Comparison of ENCODE assay signal across 17 mouse cellular contexts in the genomic region with DNA sequence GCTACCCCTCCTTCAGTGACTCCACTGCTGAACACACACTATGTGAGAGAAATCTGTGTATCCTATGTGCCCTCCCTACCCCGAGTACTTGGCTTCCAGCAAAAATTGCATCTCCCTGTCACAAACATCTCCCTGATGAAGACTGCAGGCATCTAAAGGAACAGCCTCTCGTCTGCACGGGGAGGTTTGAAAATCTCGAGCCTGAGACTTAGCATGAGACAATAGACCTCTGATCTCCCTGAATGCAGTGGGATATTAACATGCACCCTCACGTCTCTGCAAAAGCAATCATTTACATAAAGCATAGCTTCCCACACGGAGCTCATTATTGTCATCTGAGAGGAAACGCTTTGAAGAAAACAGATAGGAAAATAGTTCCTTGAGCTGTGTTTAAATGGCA. TPM values are rescaled to one million over a fixed set of nuclear protein-coding genes. Genes with fewer than 3 reads are reported as not detected.
DNase-seq lines count a peak whose midpoint lies in the region; ATAC-seq and TF ChIP-seq lines count a peak whose summit lies in the region.
"Had no signal": no experiment of that assay in that cellular context is flagged by ENCODE, and none has a peak within 500 bp of the region (broad histone marks: within the 10 kb centered on the region; RNA-seq: fewer than 3 reads in every experiment).

No protein-coding gene starts in this region.

- no peak overlapping the region for H3K9ac ChIP-seq in forebrain, embryonic 16.5 days (replicated peaks; ENCODE audit: low read depth, low read length)
- H3K9ac ChIP-seq in hindbrain, postnatal 0 days (replicated peaks; ENCODE audit: low read length): no peak overlapping the region
- no peak overlapping the region for H3K9ac ChIP-seq in neural tube, embryonic 14.5 days (replicated peaks; ENCODE audit: low read depth, low read length)
- H3K9ac ChIP-seq: limb, embryonic 13.5 days had no signal

- 3% methylated on average over 7 of the region's 7 CpGs for WGBS in forebrain, embryonic 16.5 days
- WGBS in hindbrain, postnatal 0 days: 8% methylated on average over 7 of the region's 7 CpGs
- WGBS in neural tube, embryonic 14.5 days: 17% methylated on average over 7 of the region's 7 CpGs

- no peaks in the 10 kb centered on the region for H3K27me3 ChIP-seq in forebrain, embryonic 16.5 days (replicated peaks; ENCODE audit: control insufficient read depth, insufficient read depth, low read length)
- no peaks in the 10 kb centered on the region for H3K27me3 ChIP-seq in hindbrain, postnatal 0 days (ENCODE audit: insufficient read depth, low read length)
- no peaks in the 10 kb centered on the region for H3K27me3 ChIP-seq in neural tube, embryonic 14.5 days (ENCODE audit: control insufficient read depth, insufficient read depth, low read length)
- H3K27me3 ChIP-seq: limb, embryonic 13.5 days; megakaryocyte, embryonic 14.5 days had no signal

- H3K4me2 ChIP-seq in forebrain, embryonic 16.5 days (ENCODE audit: low read length): peak overlapping the region; percentile 4; the same call in 1 of the 2 replicates
- no peak overlapping the region for H3K4me2 ChIP-seq in hindbrain, postnatal 0 days (ENCODE audit: low read depth, low read length)
- no peak overlapping the region for H3K4me2 ChIP-seq in neural tube, embryonic 14.5 days (ENCODE audit: low read depth, low read length)
- H3K4me2 ChIP-seq: limb, embryonic 13.5 days had no signal

- intact Hi-C loops in left cerebral cortex, postnatal 4 days (cut with DNase I): no loop called here

- H3K36me3 ChIP-seq in forebrain, embryonic 16.5 days (ENCODE audit: control insufficient read depth, insufficient read depth): no peaks in the 10 kb centered on the region
- no peaks in the 10 kb centered on the region for H3K36me3 ChIP-seq in hindbrain, postnatal 0 days (ENCODE audit: insufficient read depth, low read length)
- H3K36me3 ChIP-seq in neural tube, embryonic 14.5 days (ENCODE audit: control insufficient read depth, insufficient read depth, low read length): no peaks in the 10 kb centered on the region
- H3K36me3 ChIP-seq: limb, embryonic 13.5 days had no signal

- DNase-seq in left cerebral cortex, adult 9 months (ENCODE audit: low spot score in 2 of 2): peak; percentile 8 to 17
- DNase-seq in left cerebral cortex, postnatal 4 days: no peak
- DNase-seq in hindbrain, postnatal 0 days (ENCODE audit: low spot score): peak; percentile 68
- DNase-seq in ovary, postnatal 14 days (ENCODE audit: low spot score): no peak
- no peak for DNase-seq in cerebellum, postnatal 25 days
- no peak for DNase-seq in cerebellum, adult 11-12 months
- DNase-seq: cerebellum, postnatal 36 days; kidney, adult 9 months; layer of hippocampus, adult 9-11 months; lung, adult 18-20 months had no signal

- no peak overlapping the region for H3K4me3 ChIP-seq in forebrain, embryonic 16.5 days (replicated peaks; ENCODE audit: low read length)
- H3K4me3 ChIP-seq in hindbrain, postnatal 0 days (ENCODE audit: low read length): no peak overlapping the region
- no peak overlapping the region for H3K4me3 ChIP-seq in neural tube, embryonic 14.5 days (ENCODE audit: low read depth, low read length)
- H3K4me3 ChIP-seq: limb, embryonic 13.5 days; megakaryocyte, embryonic 14.5 days had no signal

- H3K9me3 ChIP-seq in forebrain, embryonic 16.5 days (ENCODE audit: control insufficient read depth, low read length): no peaks in the 10 kb centered on the region
- no peaks in the 10 kb centered on the region for H3K9me3 ChIP-seq in hindbrain, postnatal 0 days (ENCODE audit: low read length)
- no peaks in the 10 kb centered on the region for H3K9me3 ChIP-seq in neural tube, embryonic 14.5 days (ENCODE audit: control insufficient read depth, low read length)
- H3K9me3 ChIP-seq: limb, embryonic 13.5 days had no signal

- ATAC-seq in forebrain, embryonic 16.5 days: peak; percentile 88
- ATAC-seq in hindbrain, postnatal 0 days: peak; percentile 87
- ATAC-seq in neural tube, embryonic 14.5 days (ENCODE audit: low read depth): peak; percentile 60; the same call in 1 of the 2 replicates

- peaks cover 23% of the 10 kb centered on the region for H3K4me1 ChIP-seq in forebrain, embryonic 16.5 days (replicated peaks; ENCODE audit: control insufficient read depth, insufficient read depth, low read length)
- no peaks in the 10 kb centered on the region for H3K4me1 ChIP-seq in hindbrain, postnatal 0 days (ENCODE audit: insufficient read depth, low read length)
- H3K4me1 ChIP-seq in neural tube, embryonic 14.5 days (ENCODE audit: control insufficient read depth, insufficient read depth, low read length): peaks cover 4% of the 10 kb centered on the region; the same call in 1 of the 2 replicates
- H3K4me1 ChIP-seq: megakaryocyte, embryonic 14.5 days had no signal

- H3K27ac ChIP-seq in forebrain, embryonic 16.5 days (ENCODE audit: low read length): peak overlapping the region; percentile 49; the same call in 1 of the 2 replicates
- peak overlapping the region; percentile 61 for H3K27ac ChIP-seq in hindbrain, postnatal 0 days
- 0 out of 2 replicates have a peak overlapping the region, but pooled peaks have one; percentile 7 for H3K27ac ChIP-seq in neural tube, embryonic 14.5 days (ENCODE audit: low read depth, low read length)
- H3K27ac ChIP-seq: limb, embryonic 13.5 days had no signal

- no peak for TF ChIP-seq CTCF in hindbrain, postnatal 0 days (IDR thresholded peaks at IDR 0.05; ENCODE audit: low read depth)

RNA-seq across cellular contexts. Expression of a gene that starts 22.4 kb away (rescaled TPM):
- total RNA-seq in left cerebral cortex, postnatal 4 days (2021): not detected
- polyA plus RNA-seq in forebrain, embryonic 16.5 days (2015; fragmentation: Nextera tagmentation; extraction: Ambion mirVana): not detected in 2 replicates
- total RNA-seq in hindbrain, postnatal 0 days (2014; rRNA removed): 0.47 and 6.7 TPM in 2 replicates
- 0.25 TPM in 1 of 2 replicates, not detected in the other for polyA plus RNA-seq in hindbrain, postnatal 0 days (2015; fragmentation: Nextera tagmentation; extraction: Ambion mirVana)
- not detected in 2 replicates for polyA plus RNA-seq in neural tube, embryonic 14.5 days (2014; fragmentation: Nextera tagmentation; extraction: Ambion mirVana)
- total RNA-seq: adrenal gland, adult 18-20 months had no signal
- polyA plus RNA-seq: gonadal fat pad, adult 2 months; heart, postnatal 0 days; limb, embryonic 13.5 days had no signal

RNA-seq across cellular contexts. Expression of a gene that starts 40.4 kb away (rescaled TPM):
- not detected for total RNA-seq in left cerebral cortex, postnatal 4 days (2021)
- polyA plus RNA-seq in forebrain, embryonic 16.5 days (2015; fragmentation: Nextera tagmentation; extraction: Ambion mirVana): not detected in 2 replicates
- not detected in 2 replicates for total RNA-seq in hindbrain, postnatal 0 days (2014; rRNA removed)
- polyA plus RNA-seq in hindbrain, postnatal 0 days (2015; fragmentation: Nextera tagmentation; extraction: Ambion mirVana): not detected in 2 replicates
- not detected in 2 replicates for polyA plus RNA-seq in neural tube, embryonic 14.5 days (2014; fragmentation: Nextera tagmentation; extraction: Ambion mirVana)
- total RNA-seq: adrenal gland, adult 18-20 months had no signal
- polyA plus RNA-seq: heart, postnatal 0 days; limb, embryonic 13.5 days had no signal

RNA-seq across cellular contexts. Expression of a gene that starts 42.8 kb away (rescaled TPM):
- not detected for total RNA-seq in left cerebral cortex, postnatal 4 days (2021)
- not detected in 2 replicates for polyA plus RNA-seq in forebrain, embryonic 16.5 days (2015; fragmentation: Nextera tagmentation; extraction: Ambion mirVana)
- total RNA-seq in hindbrain, postnatal 0 days (2014; rRNA removed): not detected in 2 replicates
- polyA plus RNA-seq in hindbrain, postnatal 0 days (2015; fragmentation: Nextera tagmentation; extraction: Ambion mirVana): not detected in 2 replicates
- not detected in 2 replicates for polyA plus RNA-seq in neural tube, embryonic 14.5 days (2014; fragmentation: Nextera tagmentation; extraction: Ambion mirVana)
- total RNA-seq: adrenal gland, adult 18-20 months had no signal
- polyA plus RNA-seq: gonadal fat pad, adult 2 months; heart, postnatal 0 days; limb, embryonic 13.5 days had no signal

Comparison
In these comparisons a context has a peak if more than half of its experiments do, and no peak if none do; other contexts are left out.
1. DNase-seq: peak in left cerebral cortex, adult 9 months (2 of 2) and hindbrain, postnatal 0 days (single experiment); none in left cerebral cortex, postnatal 4 days (single experiment), ovary, postnatal 14 days (single experiment), cerebellum, postnatal 25 days (0 of 2) and cerebellum, adult 11-12 months (single experiment).
2. H3K27ac ChIP-seq: peak in every context shown above with its lines; median percentile 61 in hindbrain, postnatal 0 days; 49 in forebrain, embryonic 16.5 days; 7 in neural tube, embryonic 14.5 days.
3. Peak in every context shown above with its lines, with median percentiles within 50 percentile points of each other: ATAC-seq.